Mouse (Mus musculus) limb, embryonic 12.5 days (tissue): Measurements from ENCODE around the gene Ahnak2. TPM values are rescaled to one million over a fixed set of nuclear protein-coding genes. Genes with fewer than 3 reads are reported as not detected.

ENCODE experiments used
- ATAC-seq: fragments of 200-750 bp; cut with Nextera tagmentation; 2 replicates; pipeline ENCODE4 v1.8.0; 2017; ENCODE audit warnings: low read depth, moderate TSS enrichment; ENCODE audit not compliant: insufficient number of reproducible peaks, insufficient read depth, low FRiP score, low TSS enrichment
- H3K27ac ChIP-seq: fragments of 300-500 bp; sonication (generic); 2 replicates; pipeline ENCODE4 v1.5.1; 2016; ENCODE audit warnings: mild to moderate bottlenecking, moderate library complexity
- H3K27me3 ChIP-seq: fragments of 300-500 bp; sonication (generic); 2 replicates; pipeline ENCODE4 v1.6.1; 2016; ENCODE audit warnings: mild to moderate bottlenecking, moderate library complexity
- H3K36me3 ChIP-seq: fragments of 300-500 bp; sonication (generic); 2 replicates; pipeline ENCODE4 v1.6.1; 2016; ENCODE audit warnings: mild to moderate bottlenecking, moderate library complexity
- H3K4me1 ChIP-seq: fragments of 300-500 bp; sonication (generic); replicated peaks from 2 replicates; pipeline ENCODE4 v1.6.1; 2016
- H3K4me2 ChIP-seq: fragments of 300-500 bp; sonication (generic); 2 replicates; pipeline ENCODE4 v1.6.1; 2016; ENCODE audit warnings: mild to moderate bottlenecking, moderate library complexity
- H3K4me3 ChIP-seq: fragments of 300-500 bp; sonication (generic); replicated peaks from 2 replicates; pipeline ENCODE4 v1.5.1; 2016; ENCODE audit warnings: mild to moderate bottlenecking
- H3K9ac ChIP-seq: fragments of 300-500 bp; sonication (generic); replicated peaks from 2 replicates; pipeline ENCODE4 v1.6.1; 2016; ENCODE audit warnings: mild to moderate bottlenecking, moderate library complexity
- H3K9me3 ChIP-seq: fragments of 300-500 bp; sonication (generic); 2 replicates; pipeline ENCODE4 v1.6.1; 2016; ENCODE audit warnings: mild to moderate bottlenecking, moderate library complexity
- WGBS: fragments of 180-500 bp; shearing (Covaris S2); methylation state at CpG from one replicate; pipeline ENCODE4 v1.1.7; 2016; 5-methylcytosine and 5-hydroxymethylcytosine counted together
- polyA plus RNA-seq: library from polyadenylated mRNA; unstranded; fragments of >200 nt; fragmentation: Nextera tagmentation; extraction: Ambion mirVana; gene quantifications from 2 replicates; pipeline ENCODE4 v1.2.1, GENCODE M21; 2016

The Ahnak2 gene
- polyA plus RNA-seq, 1 experiment from 2014 or later: 0.26 TPM

DNA sequence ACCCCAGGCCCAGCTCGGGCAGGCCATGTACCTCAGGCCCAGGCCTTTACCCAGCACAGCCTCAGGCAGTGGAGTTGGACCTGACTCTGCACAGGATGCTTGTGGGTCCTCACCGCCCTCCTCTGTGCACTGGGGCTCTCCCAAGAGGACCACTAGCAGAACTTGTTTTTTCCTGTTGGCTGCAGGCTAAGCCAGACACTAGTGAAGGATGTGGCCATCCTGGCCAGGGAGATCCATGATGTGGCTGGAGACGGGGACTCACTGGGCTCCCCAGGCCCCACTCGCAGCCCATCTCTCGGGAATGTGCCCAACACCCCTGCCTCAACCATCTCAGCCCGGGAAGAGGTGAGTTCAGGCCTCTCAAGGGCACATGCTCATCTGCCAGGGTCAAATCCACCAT lies 59.7 kb downstream of the Ahnak2 start:
- Histone ChIP-seq H3K4me2 (no peak overlapping the region), H3K9me3 (no peaks in the 10 kb centered on the region), H3K36me3 (peaks cover 75% of the 10 kb centered on the region), H3K27ac (peak overlapping the region; percentile 25; the same call in 1 of the 2 replicates), H3K4me3 (no peak overlapping the region), H3K4me1 (peaks cover 10% of the 10 kb centered on the region), H3K9ac (0 out of 2 replicates have a peak overlapping the region, but pooled peaks have one; percentile 5), H3K27me3 (no peaks in the 10 kb centered on the region)
- WGBS: 69% methylated on average over 6 of the region's 6 CpGs
- ATAC-seq: no peak

DNA sequence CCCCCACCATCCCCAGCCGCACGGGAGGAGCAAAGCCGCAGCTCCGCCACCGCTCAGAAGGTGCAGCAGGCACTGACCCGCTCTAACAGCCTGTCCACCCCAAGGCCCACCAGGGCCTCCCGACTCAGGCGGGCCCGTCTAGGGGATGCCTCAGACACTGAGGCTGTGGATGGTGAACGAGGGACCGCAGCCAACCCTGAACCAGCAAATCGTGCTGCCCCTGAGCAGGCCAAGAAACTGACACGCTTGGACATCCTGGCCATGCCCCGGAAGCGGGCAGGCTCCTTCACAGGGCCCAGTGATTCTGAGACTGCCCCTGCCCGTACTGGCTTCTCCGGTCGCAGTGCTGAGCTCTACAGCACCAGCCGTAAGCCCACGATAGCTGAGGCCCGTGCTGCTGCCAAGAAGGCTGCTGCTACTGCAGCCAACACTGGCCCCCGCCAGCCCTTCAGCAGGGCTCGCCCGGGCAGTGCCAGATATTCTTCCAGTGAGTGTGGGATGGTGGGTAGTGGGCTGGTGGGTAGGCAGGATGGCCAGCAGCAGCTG lies 63.4 kb downstream of the Ahnak2 start:
- peaks cover 94% of the 10 kb centered on the region for H3K36me3 ChIP-seq
- no peak overlapping the region for H3K4me3 ChIP-seq
- no peak overlapping the region for H3K27ac ChIP-seq
- H3K27me3 ChIP-seq: no peaks in the 10 kb centered on the region
- H3K4me1 ChIP-seq: no peaks in the 10 kb centered on the region
- H3K9ac ChIP-seq: no peak overlapping the region
- WGBS: 91% methylated on average over 24 of the region's 24 CpGs
- ATAC-seq: no peak
- H3K4me2 ChIP-seq: no peak overlapping the region
- no peaks in the 10 kb centered on the region for H3K9me3 ChIP-seq

DNA sequence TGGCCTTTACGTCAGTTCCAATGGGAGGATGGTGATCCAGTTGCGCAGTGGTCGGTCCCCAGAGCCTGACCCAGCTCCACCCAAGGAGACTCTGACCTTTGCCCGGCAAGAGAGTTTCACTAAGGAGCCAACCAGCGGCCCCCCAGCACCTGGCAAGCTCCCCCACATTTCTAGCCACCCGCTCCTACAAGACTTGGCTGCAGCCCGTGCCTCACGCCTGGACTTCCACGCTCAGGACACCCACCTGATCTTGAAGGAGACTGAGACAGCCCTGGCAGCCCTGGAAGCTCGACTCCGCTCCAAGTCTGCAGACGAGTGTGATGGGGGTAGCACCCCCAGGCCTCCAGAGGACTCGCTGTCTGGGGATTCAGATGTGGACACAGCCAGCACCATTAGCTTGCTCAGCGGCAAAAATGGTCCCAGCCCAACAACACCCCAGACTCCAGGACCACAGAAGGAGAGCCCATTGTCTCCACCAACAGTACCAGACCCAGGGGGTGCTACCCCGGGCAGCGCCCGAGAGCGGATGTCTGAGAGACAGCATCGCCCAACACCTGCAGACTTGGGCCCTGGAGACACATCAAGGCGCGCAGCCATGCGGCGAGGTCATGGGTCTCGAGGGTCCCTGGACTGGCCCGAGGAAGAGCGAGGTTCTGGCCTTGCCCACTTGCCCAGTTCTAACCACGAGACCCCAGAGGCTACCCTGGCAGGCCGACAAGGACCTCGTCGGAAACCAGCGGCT lies 64.0 kb downstream of the Ahnak2 start:
- H3K27me3 ChIP-seq: no peaks in the 10 kb centered on the region
- no peak overlapping the region for H3K4me3 ChIP-seq
- no peak for ATAC-seq
- no peak overlapping the region for H3K9ac ChIP-seq
- H3K27ac ChIP-seq: no peak overlapping the region
- 93% methylated on average over 31 of the region's 31 CpGs for WGBS
- no peaks in the 10 kb centered on the region for H3K4me1 ChIP-seq
- H3K9me3 ChIP-seq: no peaks in the 10 kb centered on the region
- H3K4me2 ChIP-seq: no peak overlapping the region
- peaks cover 94% of the 10 kb centered on the region for H3K36me3 ChIP-seq

DNA sequence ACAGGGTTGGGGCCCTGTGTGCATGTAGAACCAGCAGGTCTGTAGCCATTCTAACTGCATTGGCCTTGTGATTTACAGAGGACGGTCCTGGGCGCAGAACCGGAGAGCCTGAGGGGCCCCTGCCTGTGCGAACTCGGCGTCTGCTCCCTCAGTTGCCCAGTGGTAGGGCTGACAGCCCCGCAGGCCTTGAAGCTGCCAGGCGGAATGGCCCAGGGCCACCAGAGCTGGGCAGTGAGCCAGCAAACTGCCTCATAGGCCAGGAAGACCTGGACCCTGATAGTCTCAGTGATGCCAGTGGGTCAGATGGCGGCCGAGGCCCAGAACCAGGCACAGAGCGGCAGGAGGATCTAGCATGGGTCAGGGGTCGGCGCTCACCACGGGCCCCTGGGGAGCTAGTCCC lies 64.7 kb downstream of the Ahnak2 start:
- no peak for ATAC-seq
- H3K36me3 ChIP-seq: peaks cover 96% of the 10 kb centered on the region

DNA sequence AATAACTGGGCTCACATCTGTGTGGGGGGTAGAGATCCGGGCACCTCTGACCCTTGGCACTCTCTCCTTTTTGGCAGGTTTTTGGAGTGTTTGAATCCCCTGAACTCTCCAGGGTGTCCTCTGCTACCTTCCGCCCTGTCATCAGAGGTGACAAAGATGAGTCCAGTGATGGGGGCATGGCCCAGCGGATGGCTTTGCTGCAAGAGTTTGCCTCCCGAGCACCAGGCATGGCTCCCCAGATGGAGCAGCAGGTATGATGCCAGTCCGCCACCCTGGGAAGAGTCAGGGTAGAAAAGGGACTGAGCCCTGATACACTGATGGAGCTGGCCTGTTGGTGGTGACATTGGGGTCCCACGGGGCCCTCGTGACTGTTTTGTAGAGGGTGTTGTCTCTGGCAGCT lies 65.4 kb downstream of the Ahnak2 start:
- H3K4me2 ChIP-seq: no peak overlapping the region
- H3K9ac ChIP-seq: no peak overlapping the region
- no peak overlapping the region for H3K27ac ChIP-seq
- H3K27me3 ChIP-seq: no peaks in the 10 kb centered on the region; the same call in 1 of the 2 replicates
- ATAC-seq: no peak
- no peaks in the 10 kb centered on the region for H3K9me3 ChIP-seq
- no peak overlapping the region for H3K4me3 ChIP-seq
- WGBS: 87% methylated on average over 7 of the region's 7 CpGs
- H3K4me1 ChIP-seq: no peaks in the 10 kb centered on the region
- H3K36me3 ChIP-seq: peaks cover 96% of the 10 kb centered on the region

More for the DNA sequence above, 64.7 kb downstream of the Ahnak2 start:
- no peak overlapping the region for H3K9ac ChIP-seq
- H3K27ac ChIP-seq: no peak overlapping the region
- H3K4me3 ChIP-seq: no peak overlapping the region
- 90% methylated on average over 14 of the region's 14 CpGs for WGBS
- no peaks in the 10 kb centered on the region for H3K9me3 ChIP-seq
- H3K4me2 ChIP-seq: no peak overlapping the region
- H3K27me3 ChIP-seq: no peaks in the 10 kb centered on the region
- no peaks in the 10 kb centered on the region for H3K4me1 ChIP-seq

DNA sequence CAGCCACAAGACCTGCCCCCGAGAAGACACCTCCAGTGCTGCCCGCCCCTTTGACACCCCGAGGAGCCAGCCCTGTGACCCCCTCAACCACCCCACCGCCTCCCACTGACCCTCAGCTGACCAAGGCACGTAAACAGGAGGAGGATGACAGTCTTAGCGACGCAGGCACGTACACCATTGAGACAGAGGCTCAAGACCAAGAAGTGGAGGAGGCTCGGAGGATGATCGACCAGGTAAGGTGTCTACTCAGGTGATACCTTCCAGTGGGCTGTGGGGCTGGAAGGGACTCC lies 65.9 kb downstream of the Ahnak2 start:
- no peak overlapping the region for H3K4me2 ChIP-seq
- no peak overlapping the region for H3K4me3 ChIP-seq
- WGBS: 85% methylated on average over 10 of the region's 10 CpGs
- ATAC-seq: no peak
- H3K4me1 ChIP-seq: no peaks in the 10 kb centered on the region
- no peaks in the 10 kb centered on the region; the same call in 1 of the 2 replicates for H3K27me3 ChIP-seq
- no peak overlapping the region for H3K9ac ChIP-seq
- no peaks in the 10 kb centered on the region for H3K9me3 ChIP-seq
- no peak overlapping the region for H3K27ac ChIP-seq
- peaks cover 98% of the 10 kb centered on the region for H3K36me3 ChIP-seq

DNA sequence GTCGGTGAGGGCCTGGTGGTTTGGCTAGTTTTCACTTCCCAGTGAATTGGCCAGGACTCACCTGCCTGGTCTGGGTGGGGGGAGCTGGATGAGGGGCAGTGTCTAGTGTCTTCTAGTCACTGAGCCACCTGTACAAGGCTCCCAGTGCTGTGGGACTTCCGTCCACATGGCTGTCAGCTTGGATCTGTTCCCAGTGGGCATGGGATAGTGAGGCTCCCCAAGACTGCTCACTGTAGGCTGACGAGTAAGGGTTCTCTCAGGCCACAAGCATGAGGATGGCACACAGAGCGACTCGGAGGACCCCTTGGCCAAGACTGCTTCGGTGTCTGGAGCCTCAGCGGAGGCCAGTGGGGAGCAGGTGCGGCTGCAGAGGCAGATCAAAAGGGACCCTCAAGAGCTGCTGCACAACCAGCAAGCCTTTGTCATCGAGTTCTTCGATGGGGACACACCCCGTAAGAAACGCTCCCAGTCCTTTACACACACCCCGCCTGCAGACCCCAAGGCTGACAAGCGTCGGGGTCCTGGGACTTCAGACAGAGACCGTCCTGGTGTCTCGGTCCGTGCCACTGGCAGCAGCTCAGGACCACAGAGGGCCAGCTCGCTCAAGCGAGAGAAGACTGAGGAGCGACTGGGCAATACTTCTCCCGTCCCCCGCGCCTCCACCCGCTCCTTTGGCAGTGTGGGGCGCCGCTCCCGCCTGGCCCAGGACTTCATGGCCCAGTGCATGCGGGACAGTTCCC lies 66.4 kb downstream of the Ahnak2 start:
- H3K27ac ChIP-seq: no peak overlapping the region
- no peaks in the 10 kb centered on the region for H3K4me1 ChIP-seq
- ATAC-seq: no peak
- whole genome bisulfite sequencing: 91% methylated on average over 29 of the region's 29 CpGs
- H3K36me3 ChIP-seq: peaks cover 100% of the 10 kb centered on the region
- H3K27me3 ChIP-seq: no peaks in the 10 kb centered on the region; the same call in 1 of the 2 replicates
- H3K4me2 ChIP-seq: no peak overlapping the region
- no peak overlapping the region for H3K4me3 ChIP-seq
- H3K9me3 ChIP-seq: no peaks in the 10 kb centered on the region
- H3K9ac ChIP-seq: no peak overlapping the region

DNA sequence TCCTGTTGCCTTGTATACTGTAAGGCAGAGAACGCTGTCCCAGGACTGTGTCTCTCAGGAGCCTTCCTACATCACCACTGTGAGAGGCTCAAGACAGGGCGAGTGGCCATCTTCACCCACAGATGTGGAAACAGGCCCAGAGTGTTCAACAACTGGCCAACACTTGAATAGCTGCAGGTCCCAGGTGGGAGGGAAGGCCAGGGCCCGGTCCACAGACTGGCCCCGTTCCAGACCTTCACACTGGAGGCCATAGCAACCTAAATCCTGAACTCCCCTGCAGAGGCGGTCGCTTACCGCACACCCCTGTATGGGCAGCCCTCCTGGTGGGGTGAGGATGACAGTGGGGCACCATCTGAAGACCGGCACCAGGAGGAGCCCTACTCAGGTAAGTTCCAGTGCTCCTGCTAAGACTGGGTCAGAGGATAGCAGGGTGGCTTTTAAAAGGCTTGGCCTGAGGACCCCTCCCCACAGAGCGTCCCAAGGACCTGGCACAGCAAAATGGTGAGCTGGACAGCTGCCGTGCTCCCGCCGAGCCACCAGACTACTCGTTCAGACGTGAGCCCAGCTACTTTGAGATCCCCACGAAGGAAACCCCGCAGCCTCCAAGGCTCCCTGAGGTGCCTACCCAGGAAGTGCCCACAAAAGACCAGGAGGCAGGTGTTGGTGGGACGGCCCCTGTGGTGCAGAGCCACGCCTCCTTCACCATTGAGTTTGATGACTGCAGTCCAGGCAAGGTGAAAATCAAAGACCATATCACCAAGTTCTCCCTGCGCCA lies 67.4 kb downstream of the Ahnak2 start:
- Histone ChIP-seq H3K9me3 (no peaks in the 10 kb centered on the region), H3K9ac (no peak overlapping the region), H3K27me3 (no peaks in the 10 kb centered on the region; the same call in 1 of the 2 replicates), H3K4me3 (no peak overlapping the region), H3K4me1 (no peaks in the 10 kb centered on the region), H3K27ac (no peak overlapping the region), H3K36me3 (peaks cover 99% of the 10 kb centered on the region), H3K4me2 (no peak overlapping the region)
- 85% methylated on average over 19 of the region's 19 CpGs for WGBS
- no peak for ATAC-seq

DNA sequence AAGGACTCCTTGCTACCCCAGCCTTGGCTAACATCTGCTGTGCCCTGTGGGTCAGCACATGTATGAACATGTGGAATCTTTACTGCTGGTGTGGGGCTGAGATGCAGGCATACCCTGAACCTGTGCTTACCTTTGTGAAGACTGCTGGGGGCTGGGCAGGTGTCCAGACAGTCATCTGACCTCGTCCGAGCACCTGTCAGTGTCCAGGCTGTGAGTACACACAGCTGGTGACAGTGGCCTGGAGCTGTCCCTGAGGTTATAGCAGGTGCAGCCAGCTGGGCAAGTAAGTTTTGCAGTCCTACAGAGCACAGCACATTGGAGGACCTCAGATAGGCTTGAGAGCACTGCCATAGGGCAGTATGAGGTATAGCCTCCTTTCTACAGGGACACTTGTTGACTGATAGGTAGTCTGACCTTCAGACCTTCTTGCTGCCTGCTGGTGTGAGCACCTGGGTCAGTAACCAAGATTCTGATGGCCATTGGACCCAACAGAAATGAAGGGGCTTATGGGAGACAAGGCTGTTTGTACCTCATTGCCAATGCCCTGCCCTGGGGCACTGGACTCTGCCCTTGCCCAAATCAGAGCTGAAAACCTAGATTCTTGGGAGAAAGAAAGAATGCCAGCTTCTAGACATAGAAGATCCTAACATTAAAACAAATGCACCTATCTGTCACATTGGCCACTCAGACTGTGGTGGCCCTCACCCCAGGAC lies 68.2 kb downstream of the Ahnak2 start:
- Histone ChIP-seq H3K27me3 (no peaks in the 10 kb centered on the region; the same call in 1 of the 2 replicates), H3K36me3 (peaks cover 99% of the 10 kb centered on the region), H3K9ac (no peak overlapping the region), H3K4me1 (no peaks in the 10 kb centered on the region), H3K27ac (no peak overlapping the region), H3K4me2 (no peak overlapping the region), H3K4me3 (no peak overlapping the region), H3K9me3 (no peaks in the 10 kb centered on the region)
- ATAC-seq: no peak
- WGBS: 83% methylated on average over 2 of the region's 2 CpGs

DNA sequence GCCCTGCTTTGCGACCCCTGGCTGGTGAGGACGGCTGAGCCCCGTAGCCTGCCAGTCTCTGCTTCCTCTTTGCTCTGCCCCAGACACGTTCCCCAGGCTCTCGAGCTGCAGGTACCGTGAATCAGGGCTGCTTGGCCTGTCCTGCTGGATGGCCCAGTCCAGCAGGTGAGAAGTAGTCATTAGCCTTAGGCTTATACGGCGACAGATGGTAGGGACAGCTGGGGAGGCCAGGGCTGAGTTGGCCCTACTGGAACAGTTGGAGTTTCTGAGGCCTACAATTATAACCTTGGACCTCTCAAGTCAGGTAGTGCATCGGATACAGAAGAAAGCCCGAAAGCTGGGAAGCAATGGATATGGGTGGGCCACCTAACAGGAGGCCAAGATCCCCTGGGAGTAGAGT lies 69.9 kb downstream of the Ahnak2 start:
- WGBS: 86% methylated on average over 10 of the region's 10 CpGs
- Histone ChIP-seq H3K36me3 (peaks cover 88% of the 10 kb centered on the region), H3K9ac (no peak overlapping the region), H3K4me1 (no peaks in the 10 kb centered on the region), H3K27ac (no peak overlapping the region), H3K4me3 (no peak overlapping the region), H3K27me3 (no peaks in the 10 kb centered on the region; the same call in 1 of the 2 replicates), H3K9me3 (no peaks in the 10 kb centered on the region), H3K4me2 (no peak overlapping the region)
- ATAC-seq: no peak
